Mouse (Mus musculus): ENCODE measurements around the gene Pam.

- no peak for TF ChIP-seq CTCF (IDR thresholded peaks at IDR 0.05 in 2 of 3, conservative IDR thresholded peaks at IDR 0.05 in 1 of 3; ENCODE audit: control insufficient read depth in 1 of 3, insufficient read depth in 1 of 3, low read depth in 2 of 3, low read length in 3 of 3, poor library complexity in 1 of 3, severe bottlenecking in 1 of 3)
- TF ChIP-seq TAL1 (IDR thresholded peaks at IDR 0.05; ENCODE audit: low read length): no peak
Observed at GRCm38 (mm10) chr1:98095991-98096330, 515 bp upstream of the Pam start.
